ENCODE assay signal across 10 mouse cellular contexts in the genomic region with DNA sequence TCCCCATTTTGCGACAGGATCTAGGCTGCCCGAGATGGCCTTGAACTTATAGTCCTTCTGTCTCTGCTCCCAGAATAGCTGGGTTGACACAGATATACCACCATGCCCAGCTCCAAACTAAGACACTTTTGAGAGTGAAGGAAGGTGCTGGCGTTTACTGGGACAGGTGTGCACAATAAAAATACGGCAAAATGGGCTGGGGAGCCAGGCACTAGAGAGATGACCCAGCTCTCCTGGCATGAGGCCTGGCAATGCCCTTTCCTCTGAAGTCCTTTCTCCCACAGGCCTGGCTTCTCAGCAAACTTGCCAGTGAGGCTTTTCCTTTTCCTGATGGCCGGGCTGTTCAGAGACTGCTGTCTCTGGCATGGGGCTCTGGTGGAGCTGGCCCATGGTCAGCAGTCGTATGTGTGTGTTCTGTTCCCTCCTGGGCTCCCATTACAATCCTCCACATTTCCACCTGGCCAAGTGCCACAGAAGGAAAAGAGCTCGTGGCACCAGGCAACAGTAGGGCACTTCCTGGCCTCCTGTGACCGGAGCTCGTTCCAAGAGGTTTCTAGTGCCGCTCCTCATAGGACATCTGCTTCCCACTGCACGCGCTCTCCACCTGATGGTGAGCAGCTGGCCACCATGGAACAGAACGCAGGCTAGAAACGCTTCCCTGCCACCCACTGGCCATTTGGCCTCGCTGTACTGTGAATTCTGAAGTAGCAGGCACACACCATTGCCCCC. TPM values are rescaled to one million over a fixed set of nuclear protein-coding genes. Genes with fewer than 3 reads are reported as not detected.
DNase-seq lines count a peak whose midpoint lies in the region; ATAC-seq and TF ChIP-seq lines count a peak whose summit lies in the region.
"Had no signal": no experiment of that assay in that cellular context is flagged by ENCODE, and none has a peak within 500 bp of the region (broad histone marks: within the 10 kb centered on the region; RNA-seq: fewer than 3 reads in every experiment).

No protein-coding gene starts in this region.

- peaks cover 42% of the 10 kb centered on the region for H3K4me1 ChIP-seq in hindbrain, embryonic 10.5 days (replicated peaks)
- peaks cover 6% of the 10 kb centered on the region for H3K4me1 ChIP-seq in hindbrain, embryonic 11.5 days (replicated peaks; ENCODE audit: control insufficient read depth, insufficient read depth, low read length)
- peaks cover 39 to 80% of the 10 kb centered on the region in 2 experiments for H3K4me1 ChIP-seq in CH12.LX (ENCODE audit: control insufficient read depth in 1 of 2, insufficient read depth in 2 of 2)
- peaks cover 7% of the 10 kb centered on the region; the same call in 1 of the 2 replicates for H3K4me1 ChIP-seq in liver, embryonic 11.5 days (replicated peaks; ENCODE audit: control insufficient read depth, insufficient read depth, low read length)
- H3K4me1 ChIP-seq in liver, postnatal 0 days (ENCODE audit: insufficient read depth): 0 out of 2 replicates have a peak, but pooled peaks cover 6% of the 10 kb centered on the region

- no peak for TF ChIP-seq RAD21 in CH12.LX (IDR thresholded peaks at IDR 0.05; ENCODE audit: low read depth, low read length)

- in situ Hi-C loops in CH12.LX (cut with MboI; ENCODE audit: low pct_ligation_motif_present, low pct_unique_long_range_greater_than_20kb, low sequenced_read_pairs): no loop called here

- dilution Hi-C loops in CH12.LX (cut with MboI; ENCODE audit: extremely low pct_ligation_motif_present, extremely low pct_unique_long_range_greater_than_20kb, low sequenced_read_pairs): no loop called here

- H3K27me3 ChIP-seq in hindbrain, embryonic 10.5 days (ENCODE audit: insufficient read depth, poor library complexity, severe bottlenecking): no peaks in the 10 kb centered on the region; the same call in 1 of the 2 replicates
- no peaks in the 10 kb centered on the region for H3K27me3 ChIP-seq in hindbrain, embryonic 11.5 days (ENCODE audit: control insufficient read depth, insufficient read depth, low read length)
- H3K27me3 ChIP-seq in CH12.LX (replicated peaks): no peaks in the 10 kb centered on the region
- no peaks in the 10 kb centered on the region for H3K27me3 ChIP-seq in liver, embryonic 11.5 days (replicated peaks; ENCODE audit: control insufficient read depth, insufficient read depth, low read length)
- no peaks in the 10 kb centered on the region for H3K27me3 ChIP-seq in liver, postnatal 0 days (ENCODE audit: insufficient read depth, low read length)
- H3K27me3 ChIP-seq: lung, embryonic 15.5 days had no signal

- ATAC-seq in hindbrain, embryonic 11.5 days (ENCODE audit: low FRiP score): no peak
- no peak for ATAC-seq in liver, embryonic 11.5 days (replicated peaks; ENCODE audit: low FRiP score)
- no peak for ATAC-seq in megakaryocyte-erythroid progenitor cell, adult 5-6 weeks (replicated peaks; ENCODE audit: low FRiP score, low TSS enrichment, poor library complexity, severe bottlenecking)
- no peak for ATAC-seq in liver, postnatal 0 days

- no peak overlapping the region for H3K9ac ChIP-seq in hindbrain, embryonic 11.5 days (ENCODE audit: low read depth, low read length)
- H3K9ac ChIP-seq in CH12.LX (ENCODE audit: insufficient read depth, low read depth): no peak overlapping the region
- no peak overlapping the region for H3K9ac ChIP-seq in liver, embryonic 11.5 days (ENCODE audit: low read depth, low read length)
- H3K9ac ChIP-seq in liver, postnatal 0 days (replicated peaks): no peak overlapping the region
- H3K9ac ChIP-seq: lung, embryonic 15.5 days had no signal

- H3K4me3 ChIP-seq in hindbrain, embryonic 10.5 days: no peak overlapping the region
- no peak overlapping the region for H3K4me3 ChIP-seq in hindbrain, embryonic 11.5 days (ENCODE audit: low read depth, low read length)
- no peak overlapping the region for H3K4me3 ChIP-seq in CH12.LX (replicated peaks in 1 of 3; ENCODE audit: low read depth in 2 of 3, low read length in 2 of 3, poor library complexity in 1 of 3)
- no peak overlapping the region for H3K4me3 ChIP-seq in liver, embryonic 11.5 days (ENCODE audit: low read depth, low read length)
- no peak overlapping the region for H3K4me3 ChIP-seq in liver, postnatal 0 days (ENCODE audit: low read depth, low read length)
- H3K4me3 ChIP-seq: lung, embryonic 15.5 days had no signal

- no peak for TF ChIP-seq CTCF in CH12.LX (conservative IDR thresholded peaks at IDR 0.05 in 1 of 2, IDR thresholded peaks at IDR 0.05 in 1 of 2; ENCODE audit: low read depth in 2 of 2, low read length in 2 of 2)
- no peak for TF ChIP-seq CTCF in liver, postnatal 0 days (IDR thresholded peaks at IDR 0.05; ENCODE audit: low read depth)

- DNase-seq in hindbrain, embryonic 10.5 days (ENCODE audit: low spot score): no peak
- DNase-seq in hindbrain, embryonic 11.5 days (ENCODE audit: low spot score): no peak
- DNase-seq in CH12.LX (ENCODE audit: extremely low read depth): no peak
- peak; percentile 77 for DNase-seq in cerebellum, adult 8-10 months
- peak; percentile 52 to 60 for DNase-seq in lung, adult 18-20 months
- no peak for DNase-seq in liver, embryonic 11.5 days (ENCODE audit: low spot score)
- no peak for DNase-seq in liver, postnatal 0 days

- peak; percentile 41; the same call in 1 of the 2 replicates for TF ChIP-seq POLR2A in CH12.LX (IDR thresholded peaks at IDR 0.05; ENCODE audit: low read depth, low read length)

- no peaks in the 10 kb centered on the region for H3K9me3 ChIP-seq in hindbrain, embryonic 10.5 days
- no peaks in the 10 kb centered on the region for H3K9me3 ChIP-seq in hindbrain, embryonic 11.5 days (ENCODE audit: control insufficient read depth, low read length)
- no peaks in the 10 kb centered on the region for H3K9me3 ChIP-seq in CH12.LX (replicated peaks; ENCODE audit: low read length)
- H3K9me3 ChIP-seq in liver, embryonic 11.5 days (ENCODE audit: control insufficient read depth, low read length): no peaks in the 10 kb centered on the region
- H3K9me3 ChIP-seq in liver, postnatal 0 days (ENCODE audit: low read length): no peaks in the 10 kb centered on the region
- H3K9me3 ChIP-seq: lung, embryonic 15.5 days had no signal

- no peak for TF ChIP-seq EP300 in CH12.LX (IDR thresholded peaks at IDR 0.05; ENCODE audit: low read length)
- TF ChIP-seq EP300 in liver, postnatal 0 days (IDR thresholded peaks at IDR 0.05; ENCODE audit: low read depth): no peak

- H3K79me2 ChIP-seq in CH12.LX (replicated peaks; ENCODE audit: control insufficient read depth, extremely low read depth, insufficient read depth, poor library complexity, severe bottlenecking): no peaks in the 10 kb centered on the region

- no peak overlapping the region for H3K4me2 ChIP-seq in hindbrain, embryonic 11.5 days (replicated peaks; ENCODE audit: low read depth, low read length)
- H3K4me2 ChIP-seq in CH12.LX (ENCODE audit: insufficient read depth, low read depth, poor library complexity, severe bottlenecking): no peak overlapping the region
- no peak overlapping the region for H3K4me2 ChIP-seq in liver, embryonic 11.5 days
- no peak overlapping the region for H3K4me2 ChIP-seq in liver, postnatal 0 days (ENCODE audit: low read depth, low read length)
- H3K4me2 ChIP-seq: lung, embryonic 15.5 days had no signal

- H3K27ac ChIP-seq in hindbrain, embryonic 10.5 days: peak overlapping the region; percentile 20; the same call in 1 of the 2 replicates
- H3K27ac ChIP-seq in hindbrain, embryonic 11.5 days (ENCODE audit: low read depth, low read length): no peak overlapping the region
- no peak overlapping the region; the same call in 1 of the 2 replicates for H3K27ac ChIP-seq in CH12.LX (ENCODE audit: insufficient read depth, low read depth)
- no peak overlapping the region for H3K27ac ChIP-seq in liver, embryonic 11.5 days (ENCODE audit: low read depth, low read length)
- H3K27ac ChIP-seq in liver, postnatal 0 days (ENCODE audit: low read depth): no peak overlapping the region
- H3K27ac ChIP-seq: kidney, postnatal 0 days; lung, embryonic 15.5 days had no signal

- 82% methylated on average over 15 of the region's 15 CpGs for WGBS in hindbrain, embryonic 10.5 days
- 70% methylated on average over 15 of the region's 15 CpGs for WGBS in hindbrain, embryonic 11.5 days
- WGBS in liver, embryonic 11.5 days: 82% methylated on average over 15 of the region's 15 CpGs
- 76% methylated on average over 15 of the region's 15 CpGs for whole genome bisulfite sequencing in liver, postnatal 0 days (ENCODE audit: insufficient replicate concordance)

- H3K36me3 ChIP-seq in hindbrain, embryonic 10.5 days: peaks cover 5% of the 10 kb centered on the region
- H3K36me3 ChIP-seq in hindbrain, embryonic 11.5 days (ENCODE audit: control insufficient read depth, insufficient read depth, low read length): 0 out of 2 replicates have a peak, but pooled peaks cover 2% of the 10 kb centered on the region
- H3K36me3 ChIP-seq in CH12.LX (replicated peaks in 1 of 2; ENCODE audit: control insufficient read depth in 1 of 2, insufficient read depth in 1 of 2, low read length in 1 of 2): peaks cover 18 to 46% of the 10 kb centered on the region in 2 experiments
- H3K36me3 ChIP-seq in liver, embryonic 11.5 days (ENCODE audit: control insufficient read depth, insufficient read depth, low read length): no peaks in the 10 kb centered on the region
- peaks cover 7% of the 10 kb centered on the region; the same call in 1 of the 2 replicates for H3K36me3 ChIP-seq in liver, postnatal 0 days (replicated peaks; ENCODE audit: insufficient read depth, low read length)
- H3K36me3 ChIP-seq: lung, embryonic 15.5 days had no signal

RNA-seq across cellular contexts. Expression of a gene that starts 14.5 kb away (rescaled TPM):
- polyA plus RNA-seq in hindbrain, embryonic 10.5 days (2016; fragmentation: Nextera tagmentation; extraction: Ambion mirVana): 28.0 and 30.4 TPM in 2 replicates
- 13.8 and 14.4 TPM in 2 replicates for polyA plus RNA-seq in hindbrain, embryonic 11.5 days (2014; fragmentation: Nextera tagmentation; extraction: Ambion mirVana)
- total RNA-seq in CH12.LX (2012; rRNA removed): 153 and 173 TPM in 2 replicates
- 244 and 246 TPM in 2 replicates for total RNA-seq in CH12.LX (2014; rRNA removed)
- polyA plus RNA-seq in CH12.LX (2012; ENCODE audit: insufficient read length, low read depth): 208 and 217 TPM in 2 replicates
- 10.5 and 12.0 TPM in 2 replicates for polyA plus RNA-seq in liver, embryonic 11.5 days (2014; fragmentation: Nextera tagmentation; extraction: Ambion mirVana)
- total RNA-seq in megakaryocyte-erythroid progenitor cell, adult 5-6 weeks (2014; fragmentation: Nextera tagmentation): 13.4 and 26.0 TPM in 2 replicates
- total RNA-seq in megakaryocyte-erythroid progenitor cell, adult 5-6 weeks (2017): 7.4 and 9.7 TPM in 2 replicates
- polyA plus RNA-seq in liver, postnatal 0 days (2015; fragmentation: Nextera tagmentation; extraction: Ambion mirVana): 7.0 and 7.5 TPM in 2 replicates

RNA-seq across cellular contexts. Expression of a gene that starts 26.0 kb away (rescaled TPM):
- 158 and 198 TPM in 2 replicates for polyA plus RNA-seq in hindbrain, embryonic 10.5 days (2016; fragmentation: Nextera tagmentation; extraction: Ambion mirVana)
- 147 and 158 TPM in 2 replicates for polyA plus RNA-seq in hindbrain, embryonic 11.5 days (2014; fragmentation: Nextera tagmentation; extraction: Ambion mirVana)
- 144 and 163 TPM in 2 replicates for total RNA-seq in CH12.LX (2012; rRNA removed)
- total RNA-seq in CH12.LX (2014; rRNA removed): 115 and 138 TPM in 2 replicates
- 223 and 251 TPM in 2 replicates for polyA plus RNA-seq in CH12.LX (2012; ENCODE audit: insufficient read length, low read depth)
- 76.7 and 82.0 TPM in 2 replicates for polyA plus RNA-seq in liver, embryonic 11.5 days (2014; fragmentation: Nextera tagmentation; extraction: Ambion mirVana)
- total RNA-seq in megakaryocyte-erythroid progenitor cell, adult 5-6 weeks (2014; fragmentation: Nextera tagmentation): 91.7 and 97.1 TPM in 2 replicates
- total RNA-seq in megakaryocyte-erythroid progenitor cell, adult 5-6 weeks (2017): 120 and 130 TPM in 2 replicates
- polyA plus RNA-seq in liver, postnatal 0 days (2015; fragmentation: Nextera tagmentation; extraction: Ambion mirVana): 20.7 and 24.9 TPM in 2 replicates

Comparison
In these comparisons a context has a peak if more than half of its experiments do, and no peak if none do; other contexts are left out.
1. DNase-seq: peak in cerebellum, adult 8-10 months (single experiment) and lung, adult 18-20 months (2 of 2); none in hindbrain, embryonic 10.5 days (single experiment), hindbrain, embryonic 11.5 days (single experiment), CH12.LX (single experiment), liver, embryonic 11.5 days (single experiment) and liver, postnatal 0 days (single experiment).